Comparison of ENCODE assay signal across 8 mouse cellular contexts in the genomic region with DNA sequence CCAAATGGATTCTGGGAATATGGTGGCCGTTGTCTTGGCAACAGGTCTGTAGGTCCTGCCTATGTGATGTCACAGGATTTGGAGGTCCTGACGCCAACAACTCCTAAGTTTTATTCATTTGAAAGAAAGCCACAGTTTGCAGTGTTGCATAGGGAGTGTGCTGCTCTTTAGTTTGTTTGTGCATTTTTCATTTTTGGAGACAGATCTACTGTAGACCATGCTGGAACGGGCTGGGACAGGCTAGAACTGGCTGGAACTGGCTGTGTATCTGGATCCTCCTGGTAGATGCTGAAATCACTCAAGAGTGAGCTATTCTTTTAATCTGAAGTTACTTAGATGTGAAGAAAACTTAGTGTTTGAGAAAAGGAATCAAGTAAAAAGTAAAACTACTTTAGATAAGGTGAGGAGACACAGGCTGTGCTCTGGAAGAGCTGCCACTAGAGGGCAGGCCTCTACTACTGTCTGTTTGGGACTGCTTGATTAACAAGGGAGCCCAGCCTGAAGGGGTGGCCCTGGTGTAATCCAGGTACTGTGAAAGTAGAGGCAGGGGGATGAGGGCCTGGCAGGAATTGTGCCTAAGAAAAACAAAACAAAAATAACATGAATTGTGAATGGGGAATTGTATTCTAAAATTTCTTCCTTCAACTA. TPM values are rescaled to one million over a fixed set of nuclear protein-coding genes. Genes with fewer than 3 reads are reported as not detected.
DNase-seq lines count a peak whose midpoint lies in the region; ATAC-seq and TF ChIP-seq lines count a peak whose summit lies in the region.

No protein-coding gene starts in this region.

- H3K4me1 ChIP-seq in kidney, postnatal 0 days (replicated peaks; ENCODE audit: insufficient read depth, low read length) = no peaks in the 10 kb centered on the region
- no peaks in the 10 kb centered on the region for H3K4me1 ChIP-seq in liver, postnatal 0 days (ENCODE audit: insufficient read depth)

- TF ChIP-seq EP300 in liver, postnatal 0 days (IDR thresholded peaks at IDR 0.05; ENCODE audit: low read depth) = no peak

- DNase-seq in A20 (ENCODE audit: low read depth, low spot score) = peak; percentile 45
- peak; percentile 60 for DNase-seq in ES-CJ7 (ENCODE audit: low read depth, low spot score)
- DNase-seq in cerebellum, adult 9-10 months = peak; percentile 33
- DNase-seq in forelimb bud, embryonic 11.5 days (ENCODE audit: low read depth, low spot score) = peak; percentile 44
- peak; percentile 72 for DNase-seq in kidney, postnatal 0 days (ENCODE audit: low spot score)
- DNase-seq in liver, postnatal 0 days = peak; percentile 38

- peak; percentile 65; the same call in 1 of the 2 replicates for ATAC-seq in kidney, postnatal 0 days (replicated peaks; ENCODE audit: low FRiP score, low read depth)
- ATAC-seq in liver, postnatal 0 days = no peak
- ATAC-seq in neutrophil, adult 5-6 weeks (ENCODE audit: extremely low read depth, insufficient number of reproducible peaks, low FRiP score, poor library complexity, severe bottlenecking) = 0 out of 2 replicates have a peak, but pooled peaks have one; percentile 41
- ATAC-seq in inflammation-experienced regulatory T-cells, adult 6 months = no peak

- no peak overlapping the region for H3K4me2 ChIP-seq in kidney, postnatal 0 days (ENCODE audit: low read length)
- no peak overlapping the region for H3K4me2 ChIP-seq in liver, postnatal 0 days (ENCODE audit: low read depth, low read length)

- H3K4me3 ChIP-seq in kidney, postnatal 0 days (replicated peaks; ENCODE audit: low read depth, low read length) = no peak overlapping the region
- no peak overlapping the region for H3K4me3 ChIP-seq in liver, postnatal 0 days (ENCODE audit: low read depth, low read length)

- H3K36me3 ChIP-seq in kidney, postnatal 0 days (ENCODE audit: insufficient read depth, low read length) = 0 out of 2 replicates have a peak, but pooled peaks cover 3% of the 10 kb centered on the region
- H3K36me3 ChIP-seq in liver, postnatal 0 days (replicated peaks; ENCODE audit: insufficient read depth, low read length) = no peaks in the 10 kb centered on the region

- TF ChIP-seq CTCF in kidney, postnatal 0 days (IDR thresholded peaks at IDR 0.05; ENCODE audit: low read depth) = peak; percentile 78
- TF ChIP-seq CTCF in liver, postnatal 0 days (IDR thresholded peaks at IDR 0.05; ENCODE audit: low read depth) = peak; percentile 76

- H3K9ac ChIP-seq in kidney, postnatal 0 days (ENCODE audit: low read depth, low read length) = no peak overlapping the region
- H3K9ac ChIP-seq in liver, postnatal 0 days (replicated peaks) = no peak overlapping the region

- WGBS in kidney, postnatal 0 days = 92% methylated on average over 3 of the region's 3 CpGs
- 91% methylated on average over 3 of the region's 3 CpGs for WGBS in liver, postnatal 0 days (ENCODE audit: insufficient replicate concordance)

- H3K27me3 ChIP-seq in kidney, postnatal 0 days (ENCODE audit: insufficient read depth, low read length) = no peaks in the 10 kb centered on the region
- no peaks in the 10 kb centered on the region for H3K27me3 ChIP-seq in liver, postnatal 0 days (ENCODE audit: insufficient read depth, low read length)

- H3K9me3 ChIP-seq in kidney, postnatal 0 days (replicated peaks; ENCODE audit: low read length) = no peaks in the 10 kb centered on the region; the same call in 1 of the 2 replicates
- no peaks in the 10 kb centered on the region for H3K9me3 ChIP-seq in liver, postnatal 0 days (ENCODE audit: low read length)

- H3K27ac ChIP-seq in kidney, postnatal 0 days = no peak overlapping the region
- H3K27ac ChIP-seq in liver, postnatal 0 days (ENCODE audit: low read depth) = no peak overlapping the region

RNA-seq across cellular contexts. Expression of a gene that starts 43.0 kb away (rescaled TPM):
- 10.0 and 10.1 TPM in 2 replicates for polyA plus RNA-seq in kidney, postnatal 0 days (2015; fragmentation: Nextera tagmentation; extraction: Ambion mirVana)
- polyA plus RNA-seq in liver, postnatal 0 days (2015; fragmentation: Nextera tagmentation; extraction: Ambion mirVana) = 1.6 and 1.8 TPM in 2 replicates
- total RNA-seq in neutrophil, adult 5-6 weeks (2017) = 24.6 and 27.1 TPM in 2 replicates
- 10 to 100 TPM in 2 of 3 experiments, 1 to 10 TPM in 1; 9.0 to 16.0 (median 12.0) TPM for polyA plus RNA-seq in inflammation-experienced regulatory T-cells, adult 6 months (2017; shearing (Covaris generic))

RNA-seq across cellular contexts. Expression of a gene that starts 49.0 kb away (rescaled TPM):
- 76.7 and 82.6 TPM in 2 replicates for polyA plus RNA-seq in kidney, postnatal 0 days (2015; fragmentation: Nextera tagmentation; extraction: Ambion mirVana)
- 42.2 and 47.9 TPM in 2 replicates for polyA plus RNA-seq in liver, postnatal 0 days (2015; fragmentation: Nextera tagmentation; extraction: Ambion mirVana)
- total RNA-seq in neutrophil, adult 5-6 weeks (2017) = 180 and 214 TPM in 2 replicates
- 10 to 100 TPM; 19.6 to 37.9 (median 37.9) TPM for polyA plus RNA-seq in inflammation-experienced regulatory T-cells, adult 6 months (2017; shearing (Covaris generic))

Comparison
In these comparisons a context has a peak if more than half of its experiments do, and no peak if none do; other contexts are left out.
1. ATAC-seq: peak in kidney, postnatal 0 days (single experiment) and neutrophil, adult 5-6 weeks (single experiment); none in liver, postnatal 0 days (single experiment) and inflammation-experienced regulatory T-cells, adult 6 months (single experiment).
2. Peak in every context shown above with its lines, with median percentiles within 50 percentile points of each other: DNase-seq.